Mouse (Mus musculus): ENCODE data around the gene Unc13c.

DNA sequence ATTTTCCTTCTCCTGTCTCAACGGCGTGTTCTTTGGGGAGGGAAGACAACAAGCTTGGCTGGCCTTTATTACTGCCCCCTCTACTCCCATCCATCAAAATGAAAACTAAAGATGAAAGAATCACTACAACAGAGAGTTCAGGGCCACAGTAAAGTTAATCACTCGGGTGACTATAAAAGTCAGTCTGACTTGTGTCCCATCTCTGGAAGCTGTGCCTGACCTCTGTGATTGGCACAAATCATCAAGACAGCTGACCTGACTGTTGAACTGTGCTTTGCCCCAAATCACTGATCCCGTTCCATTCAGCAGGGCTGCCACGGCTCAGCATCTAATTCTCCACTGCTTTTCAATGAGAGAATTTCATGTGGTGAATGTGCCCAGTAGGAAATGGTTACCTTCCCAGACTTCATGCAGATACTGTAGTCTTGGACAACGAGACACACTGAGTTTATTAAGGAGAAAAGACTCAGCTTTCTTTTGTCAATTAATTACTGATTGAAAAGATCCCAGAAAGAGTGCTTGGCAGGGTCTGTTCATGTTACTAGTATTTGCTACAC lies 297.0 kb downstream of the Unc13c start:
- TF ChIP-seq CTCF (IDR thresholded peaks at IDR 0.05; ENCODE audit: extremely low read depth, insufficient read depth, insufficient read length, insufficient replicate concordance): no peak
- TF ChIP-seq POLR2A (IDR thresholded peaks at IDR 0.05; ENCODE audit: low read depth, low read length): no peak

Measured in spleen, adult 2 months (tissue).